Mouse (Mus musculus): ENCODE measurements at regions not wholly inside any gene's neighbourhood (a gene's known extent, or its start where the extent isn't known, plus 50 kb on each side); places are given as distances from the start of the nearest gene placed in this dataset.

GRCm38 (mm10) chr1:90404717-90405487 lies 197.9 kb upstream of the Cops8 start:
- H3K36me3 ChIP-seq = no peaks in the 10 kb centered on the region
- no peak for ATAC-seq (ENCODE audit: insufficient number of reproducible peaks, low FRiP score)
- no peak overlapping the region for H3K4me3 ChIP-seq
- peaks cover 19% of the 10 kb centered on the region; the same call in 1 of the 2 replicates for H3K4me1 ChIP-seq (replicated peaks)
- WGBS = 59% methylated on average over 6 of the region's 6 CpGs
- no peaks in the 10 kb centered on the region for H3K27me3 ChIP-seq (replicated peaks)
- no peak overlapping the region for H3K4me2 ChIP-seq
- H3K27ac ChIP-seq (ENCODE audit: poor library complexity, severe bottlenecking) = no peak overlapping the region
- no peak overlapping the region for H3K9ac ChIP-seq
- H3K9me3 ChIP-seq (replicated peaks) = no peaks in the 10 kb centered on the region

- Histone ChIP-seq H3K9ac (no peak overlapping the region), H3K27me3 (replicated peaks) (no peaks in the 10 kb centered on the region), H3K4me3 (no peak overlapping the region), H3K4me2 (no peak overlapping the region), H3K36me3 (no peaks in the 10 kb centered on the region), H3K27ac (ENCODE audit: poor library complexity, severe bottlenecking) (no peak overlapping the region), H3K9me3 (replicated peaks) (no peaks in the 10 kb centered on the region), H3K4me1 (replicated peaks) (peaks cover 19% of the 10 kb centered on the region; the same call in 1 of the 2 replicates)
- no peak for ATAC-seq (ENCODE audit: insufficient number of reproducible peaks, low FRiP score)
- WGBS = 80% methylated on average over 6 of the region's 6 CpGs
Measured at GRCm38 (mm10) chr1:90406663-90407062, 196.1 kb upstream of the Cops8 start.

DNA sequence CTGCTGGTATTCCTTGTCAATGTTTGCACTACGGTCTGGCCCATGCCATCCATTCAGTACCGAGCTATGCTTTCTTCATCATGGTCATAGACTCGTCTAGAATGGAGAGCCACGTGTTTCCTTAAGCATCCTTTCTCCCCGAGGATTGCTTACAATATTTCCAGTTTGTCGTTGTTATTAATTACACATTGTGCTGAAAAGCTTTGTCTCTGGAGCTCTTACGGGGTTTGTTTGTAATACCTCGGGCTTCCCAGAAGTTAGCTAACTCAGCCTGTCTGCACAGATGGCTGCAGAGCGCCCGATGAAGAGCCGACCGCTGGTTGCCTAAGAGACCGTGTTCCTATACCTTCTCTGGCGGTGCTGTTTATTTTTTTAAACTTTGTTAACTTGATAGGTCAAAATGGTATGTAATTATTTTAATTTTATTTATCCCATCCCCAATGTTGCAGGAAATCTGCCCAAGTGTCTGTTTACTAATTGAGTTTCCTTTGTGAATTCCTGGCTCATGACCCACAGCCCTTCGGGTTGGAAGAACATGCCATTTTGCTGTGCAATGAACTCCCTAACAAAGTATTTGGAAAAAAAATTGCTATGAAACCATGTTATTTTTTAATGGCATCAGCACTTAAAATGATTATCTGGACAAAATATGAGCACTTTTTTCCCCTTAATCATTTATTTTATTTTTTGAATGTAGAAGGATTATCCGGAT lies 194.1 kb upstream of the Cops8 start:
- Histone ChIP-seq H3K36me3 (no peaks in the 10 kb centered on the region), H3K27ac (ENCODE audit: poor library complexity, severe bottlenecking) (no peak overlapping the region), H3K4me3 (no peak overlapping the region), H3K27me3 (replicated peaks) (no peaks in the 10 kb centered on the region), H3K9me3 (replicated peaks) (no peaks in the 10 kb centered on the region), H3K4me2 (no peak overlapping the region), H3K4me1 (replicated peaks) (peaks cover 27% of the 10 kb centered on the region; the same call in 1 of the 2 replicates), H3K9ac (no peak overlapping the region)
- WGBS = 82% methylated on average over 16 of the region's 16 CpGs
- ATAC-seq (ENCODE audit: insufficient number of reproducible peaks, low FRiP score) = no peak

DNA sequence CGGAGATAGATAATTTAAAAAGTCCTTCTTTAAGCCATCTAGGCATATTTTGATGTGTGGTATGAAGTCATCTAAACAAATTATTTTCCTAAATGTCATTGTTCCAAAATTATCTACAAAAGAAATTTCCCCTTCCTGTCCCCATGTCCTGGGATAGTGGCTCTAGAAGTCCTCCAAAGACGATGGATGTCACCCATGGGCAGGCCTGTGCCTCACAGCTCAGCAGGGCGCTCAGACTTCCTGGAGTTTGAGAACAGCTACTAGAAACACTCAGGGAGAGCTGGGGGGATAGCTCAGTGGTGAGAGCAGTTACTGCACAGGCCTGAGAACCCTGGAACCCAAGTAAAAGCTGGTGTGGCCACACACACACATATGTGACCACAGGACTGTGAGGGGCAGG lies 193.5 kb upstream of the Cops8 start:
- Histone ChIP-seq H3K9me3 (replicated peaks) (no peaks in the 10 kb centered on the region), H3K36me3 (no peaks in the 10 kb centered on the region), H3K9ac (no peak overlapping the region), H3K4me3 (no peak overlapping the region), H3K4me2 (no peak overlapping the region), H3K4me1 (replicated peaks) (peaks cover 24% of the 10 kb centered on the region; the same call in 1 of the 2 replicates), H3K27ac (ENCODE audit: poor library complexity, severe bottlenecking) (no peak overlapping the region), H3K27me3 (replicated peaks) (no peaks in the 10 kb centered on the region)
- WGBS = 76% methylated on average over 3 of the region's 3 CpGs
- no peak for ATAC-seq (ENCODE audit: insufficient number of reproducible peaks, low FRiP score)

DNA sequence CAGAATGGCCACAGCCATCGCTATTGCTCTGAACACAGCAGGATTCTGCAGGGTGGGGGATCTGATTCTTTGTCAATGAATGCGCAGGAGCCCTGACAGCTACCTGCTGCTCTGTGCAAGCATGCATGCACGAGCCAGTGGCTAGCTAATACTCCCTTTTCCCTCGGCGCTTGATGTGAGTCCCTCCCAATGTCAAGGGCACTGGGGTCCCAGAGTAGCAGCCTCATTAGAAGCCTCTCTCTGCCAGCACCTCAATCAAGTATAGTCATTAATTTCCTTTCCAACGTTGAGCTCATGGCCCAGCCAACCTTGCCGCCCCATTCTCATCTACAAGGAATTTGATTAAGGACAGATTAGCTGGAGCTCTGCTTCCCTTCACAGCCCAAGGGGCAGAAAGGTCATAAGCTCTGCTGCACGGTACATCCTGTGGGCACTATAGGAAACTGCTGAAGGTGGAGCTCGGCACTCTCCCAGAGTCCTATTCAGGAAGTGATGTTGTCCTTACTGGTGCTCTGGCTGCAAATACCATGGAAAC lies 190.2 kb upstream of the Cops8 start:
- Histone ChIP-seq H3K27ac (ENCODE audit: poor library complexity, severe bottlenecking) (peak overlapping the region; percentile 36; the same call in 1 of the 2 replicates), H3K4me1 (replicated peaks) (peaks cover 23% of the 10 kb centered on the region), H3K36me3 (no peaks in the 10 kb centered on the region), H3K27me3 (replicated peaks) (no peaks in the 10 kb centered on the region), H3K4me3 (no peak overlapping the region), H3K9me3 (replicated peaks) (no peaks in the 10 kb centered on the region), H3K4me2 (no peak overlapping the region), H3K9ac (no peak overlapping the region)
- ATAC-seq (ENCODE audit: insufficient number of reproducible peaks, low FRiP score) = peak; percentile 84
- WGBS = 42% methylated on average over 9 of the region's 9 CpGs

GRCm38 (mm10) chr1:90414751-90415150 lies 188.0 kb upstream of the Cops8 start:
- Histone ChIP-seq H3K27me3 (replicated peaks) (no peaks in the 10 kb centered on the region), H3K36me3 (no peaks in the 10 kb centered on the region), H3K4me2 (no peak overlapping the region), H3K4me3 (no peak overlapping the region), H3K27ac (ENCODE audit: poor library complexity, severe bottlenecking) (no peak overlapping the region), H3K4me1 (replicated peaks) (peaks cover 32% of the 10 kb centered on the region), H3K9ac (no peak overlapping the region), H3K9me3 (replicated peaks) (no peaks in the 10 kb centered on the region)
- no peak for ATAC-seq (ENCODE audit: insufficient number of reproducible peaks, low FRiP score)
- 66% methylated on average over 4 of the region's 4 CpGs for WGBS

DNA sequence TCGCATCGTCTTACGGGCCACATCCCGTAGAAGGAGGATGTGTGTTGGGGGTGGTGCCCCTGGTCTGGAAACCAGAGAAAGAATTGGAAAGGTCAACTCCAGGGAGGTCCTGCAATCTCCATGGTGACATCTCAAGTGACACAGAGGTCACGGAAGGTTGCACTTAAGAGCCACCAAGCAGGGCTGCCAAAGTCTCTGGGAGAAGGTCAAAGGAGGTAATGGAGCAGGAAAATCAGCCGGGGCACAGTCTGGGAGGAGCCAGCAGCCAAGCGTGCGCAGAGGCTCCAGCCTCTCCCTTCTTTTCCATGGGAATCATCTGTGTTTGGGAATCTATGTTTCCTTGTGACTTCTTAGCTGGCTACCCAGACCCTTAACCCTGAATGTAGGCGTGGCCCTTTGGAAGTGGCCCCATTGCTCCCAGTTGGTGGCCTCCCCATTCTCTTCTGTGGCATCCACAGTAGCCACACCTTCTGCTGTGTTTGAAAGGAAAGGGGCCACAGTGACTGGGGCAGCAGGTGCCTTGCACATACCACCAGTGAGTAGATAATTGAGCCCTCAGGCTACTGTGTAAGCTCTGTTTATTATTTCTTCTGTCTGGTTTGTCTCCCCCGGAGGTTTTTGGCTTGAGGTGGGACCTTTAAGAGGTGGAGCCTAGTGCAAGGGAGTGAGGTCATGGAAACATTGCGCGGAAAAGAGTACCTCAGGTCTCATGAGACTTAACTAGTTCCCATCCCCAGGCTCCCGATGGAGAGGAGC lies 178.5 kb upstream of the Cops8 start:
- Histone ChIP-seq H3K9me3 (replicated peaks) (no peaks in the 10 kb centered on the region), H3K9ac (no peak overlapping the region), H3K4me2 (no peak overlapping the region), H3K27me3 (replicated peaks) (no peaks in the 10 kb centered on the region), H3K27ac (ENCODE audit: poor library complexity, severe bottlenecking) (no peak overlapping the region), H3K4me1 (replicated peaks) (peaks cover 11% of the 10 kb centered on the region), H3K4me3 (no peak overlapping the region), H3K36me3 (no peaks in the 10 kb centered on the region)
- WGBS = 34% methylated on average over 13 of the region's 13 CpGs
- ATAC-seq (ENCODE audit: insufficient number of reproducible peaks, low FRiP score) = no peak

DNA sequence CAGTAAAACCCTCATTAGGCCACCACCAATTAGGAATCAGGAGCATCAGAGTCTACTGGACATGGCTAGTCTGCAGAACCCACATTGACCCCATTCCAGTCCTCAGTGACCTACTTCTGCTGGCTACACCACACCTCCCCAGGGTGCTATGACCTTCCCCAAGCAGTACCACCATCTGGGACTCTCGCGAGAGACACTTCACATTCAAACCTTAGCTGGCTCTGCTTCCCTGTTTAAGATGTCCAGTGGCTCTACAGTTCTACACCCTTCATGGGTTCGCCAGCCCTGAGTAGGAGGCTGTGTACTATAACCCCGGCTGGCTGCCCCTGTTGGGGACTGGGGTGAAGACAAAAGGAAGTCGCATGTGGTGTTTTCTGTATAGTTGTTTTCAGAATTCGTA lies 174.4 kb upstream of the Cops8 start:
- no peaks in the 10 kb centered on the region for H3K9me3 ChIP-seq (replicated peaks)
- peaks cover 11% of the 10 kb centered on the region for H3K4me1 ChIP-seq (replicated peaks)
- H3K4me2 ChIP-seq = no peak overlapping the region
- no peak overlapping the region for H3K4me3 ChIP-seq
- no peak for ATAC-seq (ENCODE audit: insufficient number of reproducible peaks, low FRiP score)
- no peak overlapping the region for H3K27ac ChIP-seq (ENCODE audit: poor library complexity, severe bottlenecking)
- H3K27me3 ChIP-seq (replicated peaks) = no peaks in the 10 kb centered on the region
- no peak overlapping the region for H3K9ac ChIP-seq
- WGBS = 84% methylated on average over 6 of the region's 6 CpGs
- H3K36me3 ChIP-seq = no peaks in the 10 kb centered on the region

GRCm38 (mm10) chr1:90428774-90429173 lies 174.0 kb upstream of the Cops8 start:
- Histone ChIP-seq H3K9ac (no peak overlapping the region), H3K9me3 (replicated peaks) (no peaks in the 10 kb centered on the region), H3K4me1 (replicated peaks) (peaks cover 10% of the 10 kb centered on the region), H3K4me2 (no peak overlapping the region), H3K27me3 (replicated peaks) (no peaks in the 10 kb centered on the region), H3K36me3 (no peaks in the 10 kb centered on the region), H3K4me3 (no peak overlapping the region), H3K27ac (ENCODE audit: poor library complexity, severe bottlenecking) (no peak overlapping the region)
- WGBS = 83% methylated on average over 7 of the region's 7 CpGs
- no peak for ATAC-seq (ENCODE audit: insufficient number of reproducible peaks, low FRiP score)

GRCm38 (mm10) chr1:90430480-90430879 lies 172.3 kb upstream of the Cops8 start:
- 85% methylated on average over 9 of the region's 9 CpGs for WGBS
- Histone ChIP-seq H3K4me1 (replicated peaks) (peaks cover 6% of the 10 kb centered on the region; the same call in 1 of the 2 replicates), H3K27me3 (replicated peaks) (no peaks in the 10 kb centered on the region)

DNA sequence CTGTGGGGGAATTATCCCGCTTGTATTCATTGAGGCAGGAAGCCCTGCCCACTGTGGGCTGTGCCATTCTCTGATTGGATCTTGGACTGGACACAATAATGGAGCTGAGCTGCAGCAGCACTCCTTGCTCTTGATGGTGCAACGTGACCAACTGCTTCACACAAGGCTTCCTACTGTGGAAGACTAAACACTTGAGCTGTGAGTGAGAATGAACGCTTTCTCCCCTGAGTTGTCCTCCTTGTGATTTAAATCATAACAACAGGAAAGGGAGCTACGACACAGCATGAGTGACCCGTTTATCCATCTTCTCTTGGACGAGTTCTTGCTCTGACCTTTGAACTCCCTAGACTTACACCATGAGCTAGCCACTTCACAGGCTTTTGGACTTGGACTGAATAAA lies 171.0 kb upstream of the Cops8 start:
- no peak for ATAC-seq (ENCODE audit: insufficient number of reproducible peaks, low FRiP score)
- Histone ChIP-seq H3K36me3 (no peaks in the 10 kb centered on the region), H3K4me1 (replicated peaks) (peaks cover 9% of the 10 kb centered on the region; the same call in 1 of the 2 replicates), H3K4me3 (no peak overlapping the region), H3K27ac (ENCODE audit: poor library complexity, severe bottlenecking) (no peak overlapping the region), H3K4me2 (no peak overlapping the region), H3K9me3 (replicated peaks) (no peaks in the 10 kb centered on the region), H3K9ac (no peak overlapping the region), H3K27me3 (replicated peaks) (no peaks in the 10 kb centered on the region)
- 70% methylated on average over 6 of the region's 6 CpGs for WGBS

More at GRCm38 (mm10) chr1:90430480-90430879, 172.3 kb upstream of the Cops8 start:
- H3K36me3 ChIP-seq = no peaks in the 10 kb centered on the region
- no peak for ATAC-seq (ENCODE audit: insufficient number of reproducible peaks, low FRiP score)
- no peaks in the 10 kb centered on the region for H3K9me3 ChIP-seq (replicated peaks)
- H3K27ac ChIP-seq (ENCODE audit: poor library complexity, severe bottlenecking) = no peak overlapping the region
- H3K4me3 ChIP-seq = no peak overlapping the region
- H3K4me2 ChIP-seq = no peak overlapping the region
- no peak overlapping the region for H3K9ac ChIP-seq
